Mouse (Mus musculus): ENCODE measurements around the gene Fcho1.

Gene Fcho1

DNA sequence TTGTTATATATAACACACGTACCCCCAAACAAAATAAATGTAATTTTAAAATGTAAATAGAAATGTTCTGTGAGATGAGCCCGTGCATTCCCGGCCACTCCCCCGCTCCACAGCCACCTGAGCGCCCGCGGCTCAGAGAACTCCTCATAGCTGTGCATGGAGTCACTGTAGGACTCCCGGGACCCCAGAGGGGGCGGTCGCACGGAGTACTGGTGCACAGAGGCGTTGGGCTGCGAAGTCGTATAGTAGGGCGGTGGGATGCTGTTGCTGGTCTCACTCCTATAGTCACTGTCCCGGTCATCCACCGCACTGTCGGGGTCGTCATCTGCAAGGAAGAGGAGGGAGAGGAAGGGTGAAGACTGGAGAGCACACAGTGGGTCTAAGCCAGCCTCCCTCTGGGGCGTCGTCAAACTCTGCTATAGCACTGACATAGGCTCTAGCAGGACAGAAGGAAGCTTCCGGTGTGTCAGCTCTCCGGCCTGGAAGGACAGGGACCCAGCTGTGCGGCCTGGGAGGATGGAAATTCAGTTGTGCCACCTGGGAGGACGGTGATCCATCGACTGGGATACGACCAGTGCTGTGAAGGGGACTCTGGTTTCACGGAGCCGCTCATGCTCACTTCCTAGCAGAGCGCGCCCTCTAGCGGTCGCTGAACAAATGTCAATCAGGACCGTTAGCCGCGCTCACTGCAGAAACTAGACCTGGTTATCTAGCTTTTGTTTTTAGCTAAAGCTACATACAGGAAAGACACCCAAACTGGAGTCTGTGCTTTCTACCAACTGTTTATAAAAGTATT is 65.0 kb downstream of the Fcho1 start:
- DNase-seq (ENCODE audit: low spot score in 2 of 2): peak; percentile 48 to 77

DNA sequence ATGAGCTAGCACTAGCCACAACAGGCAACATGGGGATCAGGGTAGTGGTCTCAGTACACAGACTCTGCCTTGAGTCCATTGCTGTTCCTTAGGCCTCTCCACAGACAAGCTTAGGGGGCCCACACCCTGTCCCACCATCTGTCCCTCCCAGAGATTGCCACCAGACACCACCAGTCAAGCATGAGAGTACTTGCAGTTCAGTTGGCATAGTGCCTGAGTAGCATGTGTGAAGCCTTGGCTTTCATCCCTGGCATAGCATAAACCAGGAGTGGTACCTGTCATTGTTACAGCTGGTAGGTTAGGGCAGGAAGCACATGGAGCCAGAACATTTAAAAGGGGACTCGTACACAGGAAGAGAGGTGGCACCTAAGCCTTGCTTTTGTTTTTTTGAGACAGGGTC is 65.8 kb downstream of the Fcho1 start:
- DNase-seq (ENCODE audit: low spot score in 2 of 2): no peak

DNA sequence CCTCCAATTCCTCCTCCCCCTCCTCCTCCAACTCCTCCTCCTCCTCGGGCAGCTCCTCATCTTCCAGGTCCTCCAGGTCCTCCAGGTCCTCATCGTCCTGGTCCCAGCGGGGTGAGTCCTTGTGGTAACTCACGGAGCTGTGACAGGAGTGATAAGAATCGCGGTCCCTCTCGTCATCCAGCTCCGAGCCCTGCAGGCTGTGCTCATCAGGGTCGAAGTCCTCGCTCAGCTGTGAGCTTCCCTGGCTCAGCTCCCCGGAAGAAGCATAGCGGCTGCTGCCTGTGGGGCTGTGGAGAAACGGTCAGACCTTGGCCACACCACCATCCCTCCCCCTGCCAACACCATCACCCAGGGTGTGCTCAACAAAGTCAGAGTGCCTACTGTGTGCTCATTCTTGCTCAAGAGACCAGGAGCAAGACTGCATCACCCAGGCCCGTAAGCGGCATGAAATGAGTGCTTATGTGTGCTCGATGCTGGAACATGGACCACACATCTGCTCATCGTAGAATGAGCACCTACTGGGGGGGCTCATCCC is 66.9 kb downstream of the Fcho1 start:
- DNase-seq (ENCODE audit: low spot score in 2 of 2): no peak

Data from heart, adult 9 months (tissue).